Mouse (Mus musculus) lung, postnatal 36 days (tissue): ENCODE measurements around the gene Pigx.

Experiments used
- DNase-seq: peaks from one replicate; pipeline ENCODE4 v3.0.0; 2022; ENCODE audit warnings: mixed read lengths

The Pigx gene

DNA sequence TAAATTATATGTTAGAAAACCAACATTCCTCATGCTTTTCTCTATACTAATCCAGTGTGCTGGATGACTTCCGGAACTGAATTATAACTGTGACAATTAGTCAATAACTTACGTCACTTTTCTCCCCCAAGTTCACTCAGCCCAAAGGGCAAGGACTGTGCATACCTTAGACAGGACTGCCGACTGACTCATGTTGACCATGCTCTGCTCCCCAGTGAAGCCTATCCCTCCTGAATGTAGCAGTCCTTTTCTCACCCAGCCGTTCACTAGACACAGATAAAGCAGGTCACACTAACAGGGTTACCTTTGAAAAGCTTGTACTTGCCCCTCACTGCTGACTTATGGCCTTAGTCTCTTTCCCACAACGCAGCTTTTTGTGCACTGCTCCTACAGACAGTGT is 40.7 kb downstream of the Pigx start:
- no peak for DNase-seq

DNA sequence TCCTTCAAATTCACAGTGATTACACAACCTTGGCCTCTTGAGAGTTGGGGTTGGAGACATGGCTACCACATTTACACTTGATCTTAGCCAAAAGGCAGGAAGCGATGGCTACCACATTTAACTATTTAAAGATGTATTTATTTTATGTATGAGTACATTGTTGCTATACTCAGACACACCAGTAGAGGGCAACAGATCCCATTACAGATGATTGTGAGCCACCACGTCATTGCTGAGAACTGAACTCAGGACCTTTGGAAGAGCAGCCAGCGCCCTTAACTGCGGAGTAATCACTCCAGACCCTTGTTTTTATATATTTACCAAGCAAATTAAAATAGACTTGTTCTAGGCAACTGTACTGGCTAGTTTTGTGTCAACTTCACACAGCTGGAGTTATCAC is 57.2 kb downstream of the Pigx start:
- no peak for DNase-seq
